Mouse (Mus musculus) mouse embryonic stem cell (cell line): ENCODE measurements around the gene Mapt.
"Not testable (repeated sequence)": the region's sequence is repeated elsewhere in the genome, so short reads cannot be mapped to it uniquely, and the experiment has no call there.

Experiments
- in situ Hi-C, 2 experiments: fragments of 300-500 bp; cut with MboI; formaldehyde crosslinking; loops; 1 replicate in 1 of 2; 3 replicates in 1 of 2; pipeline ENCODE4 v1.14.3; 2019 to 2020; ENCODE audit warnings: low sequenced_read_pairs in 2 of 2, low pct_unique_long_range_greater_than_20kb in 1 of 2, mixed read lengths in 1 of 2; ENCODE audit not compliant: unreplicated experiment in 1 of 2

The Mapt gene

DNA sequence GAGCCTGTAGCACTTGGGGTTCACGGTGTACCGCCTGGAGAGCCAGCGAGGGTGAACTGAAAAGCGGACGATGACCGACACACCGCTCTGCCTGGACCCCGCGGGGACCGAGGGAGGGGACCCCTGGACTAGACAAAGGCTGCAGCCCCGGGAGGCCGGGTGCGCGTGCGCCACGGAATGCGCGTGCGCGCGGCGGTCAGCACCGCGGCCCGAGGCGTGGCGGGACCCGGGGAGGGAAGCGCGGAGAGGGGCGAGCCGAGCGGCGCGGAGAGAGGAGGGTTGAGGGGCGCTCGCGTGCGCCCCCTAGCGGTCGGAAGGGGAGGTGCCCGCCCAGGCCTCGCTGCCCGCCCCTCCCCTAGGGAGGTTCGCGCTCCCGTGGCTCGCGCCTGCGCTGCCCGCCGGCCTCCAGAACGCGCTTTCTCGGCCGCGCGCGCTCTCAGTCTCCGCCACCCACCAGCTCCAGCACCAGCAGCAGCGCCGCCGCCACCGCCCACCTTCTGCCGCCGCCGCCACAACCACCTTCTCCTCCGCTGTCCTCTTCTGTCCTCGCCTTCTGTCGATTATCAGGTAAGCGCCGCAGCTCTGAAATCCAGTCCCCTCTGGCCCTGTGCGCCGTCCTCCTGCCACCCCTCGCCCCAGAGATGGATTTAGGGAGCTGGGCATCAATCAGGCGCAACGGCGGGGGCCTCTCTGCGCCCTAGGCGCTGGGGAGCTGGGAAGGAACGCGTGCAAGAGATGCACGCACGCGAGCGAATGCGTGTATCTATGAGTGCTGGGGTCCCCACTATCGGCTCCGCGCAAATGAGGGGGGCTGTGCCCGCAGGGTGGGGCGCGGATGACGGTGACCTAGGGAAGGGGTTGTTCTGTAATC is at the start of gene Mapt:
Gene Mapt, plus strand, starts transcription at position 350 of the 871 bp plus-strand sequence.
- in situ Hi-C loops, result no loop called here

DNA sequence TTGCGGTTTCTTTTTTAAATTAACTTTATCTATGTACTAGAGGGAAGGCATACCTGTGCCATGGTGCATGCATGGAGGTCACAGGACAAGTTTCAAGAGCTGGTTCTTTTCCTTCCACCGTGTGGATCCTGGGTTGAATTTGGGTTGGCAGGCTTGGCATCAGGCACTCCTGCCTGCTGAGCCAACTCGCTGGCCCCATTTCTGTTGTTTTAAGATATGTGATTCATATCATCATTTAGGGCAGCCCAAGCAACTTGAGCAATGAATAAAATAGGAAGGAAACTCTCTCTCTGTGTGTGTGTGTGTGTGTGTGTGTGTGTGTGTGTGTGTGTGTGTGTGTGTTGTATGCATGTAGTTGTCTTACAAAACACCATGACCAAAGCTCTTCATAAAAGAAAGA is 49.0 kb upstream of the Mapt start:
- in situ Hi-C loops, result no loop called here

DNA sequence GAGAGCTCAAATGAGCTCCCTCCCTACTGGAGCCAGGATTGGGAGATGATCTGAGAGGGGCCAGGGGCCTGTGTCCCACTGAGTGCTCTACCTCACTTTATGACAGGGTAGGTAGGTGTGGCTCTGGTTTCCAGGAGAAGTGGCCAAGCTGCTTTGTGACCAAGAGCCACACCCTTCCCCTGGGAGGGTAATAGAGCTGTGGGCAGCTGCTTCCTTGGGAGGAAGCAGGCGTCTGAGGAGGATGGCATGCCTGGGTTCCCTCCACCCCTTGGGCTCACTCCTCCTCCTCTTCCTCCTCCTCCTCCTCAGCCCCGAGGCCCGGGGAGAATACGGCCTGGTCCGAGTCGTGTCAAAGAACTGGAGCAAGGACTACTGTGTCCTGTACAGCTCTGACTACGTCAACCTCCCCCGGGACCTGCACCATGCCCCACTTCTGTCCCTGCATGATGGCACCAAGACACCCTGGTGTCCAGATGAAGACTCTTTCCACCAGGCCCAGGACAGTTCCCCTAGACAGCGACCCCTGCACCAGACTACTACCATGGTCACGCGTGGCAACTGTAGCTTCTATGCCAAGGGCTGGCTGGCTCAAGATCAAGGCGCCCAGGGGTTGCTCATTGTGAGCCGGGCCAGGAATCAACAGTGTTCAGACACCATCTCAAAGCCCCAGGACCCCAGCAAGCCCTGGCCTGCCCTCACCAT is 44.9 kb upstream of the Mapt start, which contains the start of gene Sppl2c:
Gene Sppl2c, plus strand, starts transcription at position 193 of the 702 bp plus-strand sequence.
- in situ Hi-C loops, result loop anchor here in 1 of 2 experiments (5.0 kb wide), 1 partner anchor 194 kb away; no protein-coding TSS in a partner anchor

DNA sequence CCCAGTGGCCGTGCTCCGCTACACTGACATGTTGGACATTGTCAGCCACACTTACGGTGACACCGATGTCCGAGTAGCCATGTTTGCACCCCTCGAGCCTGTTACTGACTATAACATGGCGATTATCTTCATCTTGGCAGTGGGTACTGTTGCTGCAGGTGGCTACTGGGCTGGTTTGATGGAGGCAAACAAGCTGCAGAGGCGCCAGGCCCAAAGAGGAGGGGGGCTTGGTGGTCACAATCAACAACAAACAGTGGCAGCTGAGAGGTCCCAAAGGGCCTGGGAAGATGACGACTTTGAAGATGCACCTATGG is 44.4 kb upstream of the Mapt start:
- in situ Hi-C loops, result loop anchor here in 1 of 2 experiments (5.0 kb wide), 1 partner anchor 194 kb away; no protein-coding TSS in a partner anchor

DNA sequence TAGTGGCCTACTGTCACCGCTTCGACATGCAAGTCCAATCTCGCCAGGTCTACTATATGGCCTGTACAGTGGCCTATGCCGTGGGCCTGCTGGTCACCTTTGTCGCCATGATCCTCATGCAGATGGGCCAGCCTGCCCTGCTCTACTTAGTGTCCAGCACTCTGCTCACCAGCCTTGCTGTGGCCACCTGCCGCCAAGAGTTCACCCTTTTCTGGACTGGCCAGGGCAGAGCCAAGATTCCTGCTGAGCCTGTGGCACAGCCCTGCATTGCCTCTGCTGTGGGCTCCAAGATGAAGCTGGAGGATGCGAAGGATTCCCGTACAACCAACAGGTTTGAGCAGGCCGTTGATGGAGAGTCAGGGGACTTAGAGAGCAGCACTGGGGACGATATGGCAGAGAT is 43.4 kb upstream of the Mapt start:
- in situ Hi-C loops, result loop anchor here in 1 of 2 experiments (5.0 kb wide), 1 partner anchor 195 kb away; no protein-coding TSS in a partner anchor

DNA sequence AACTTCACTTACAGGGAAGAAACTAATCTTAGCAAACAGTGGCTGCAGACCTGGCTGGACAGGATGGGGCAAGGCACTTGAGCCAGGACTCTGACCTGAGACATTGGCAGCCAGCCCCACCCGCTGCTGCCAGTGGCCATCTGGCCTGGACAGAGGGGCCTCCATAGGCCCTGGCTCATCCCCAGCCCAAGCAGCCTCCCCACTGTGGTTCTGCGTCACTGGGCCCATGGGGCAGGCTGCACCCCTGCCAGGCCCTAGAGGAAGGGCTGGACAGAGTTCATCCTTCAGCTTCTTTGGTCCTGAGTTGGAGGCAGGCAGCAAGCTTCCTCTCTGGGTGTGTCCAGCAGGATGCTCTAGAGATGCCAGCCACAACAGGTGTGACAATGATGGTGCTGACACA is 41.2 kb upstream of the Mapt start:
- in situ Hi-C loops, result loop anchor here in 1 of 2 experiments (10.0 kb wide), 1 partner anchor 195 kb away; no protein-coding TSS in a partner anchor

DNA sequence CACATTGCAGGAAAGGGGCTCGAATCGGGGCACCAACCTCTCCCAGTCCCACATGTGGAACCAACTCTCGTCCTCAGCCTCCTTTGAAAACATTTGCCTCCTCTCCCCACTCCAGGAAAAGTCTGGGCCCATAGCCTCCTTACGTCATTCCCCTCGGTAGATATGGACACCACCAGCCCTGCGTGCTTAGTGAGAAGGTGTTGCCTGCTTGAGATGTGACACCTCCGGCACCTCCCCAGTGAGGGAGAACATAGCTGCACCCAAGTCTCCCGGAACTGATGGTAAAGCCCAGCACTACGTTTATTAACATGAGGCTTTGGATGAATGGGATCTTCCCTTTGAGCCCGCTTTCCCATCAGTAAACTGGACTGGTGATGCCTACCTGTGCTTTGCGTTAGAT is 35.8 kb upstream of the Mapt start:
- in situ Hi-C loops, result loop anchor here in 1 of 2 experiments (10.0 kb wide), 1 partner anchor 201 kb away; no protein-coding TSS in a partner anchor

DNA sequence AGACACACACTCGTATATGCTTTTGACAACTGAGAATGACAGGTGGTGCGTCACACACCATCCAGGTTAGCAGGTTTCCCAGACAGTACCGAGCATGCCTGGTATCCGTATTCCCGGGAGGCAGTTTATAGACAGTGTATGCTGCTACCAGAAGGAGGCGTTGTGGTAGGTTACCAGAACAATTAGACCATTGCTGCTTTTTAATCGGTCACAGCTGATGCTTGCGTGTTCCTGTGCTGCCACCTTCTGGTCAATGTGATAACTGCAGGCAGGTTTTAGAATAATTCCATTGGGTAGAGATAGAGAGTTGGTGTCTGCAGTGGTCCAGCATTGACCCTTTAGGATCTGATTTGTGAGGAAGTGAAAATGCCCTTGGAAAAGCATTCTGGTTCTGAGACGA is 35.4 kb upstream of the Mapt start:
- in situ Hi-C loops, result loop anchor here in 1 of 2 experiments (10.0 kb wide), 1 partner anchor 201 kb away; no protein-coding TSS in a partner anchor

DNA sequence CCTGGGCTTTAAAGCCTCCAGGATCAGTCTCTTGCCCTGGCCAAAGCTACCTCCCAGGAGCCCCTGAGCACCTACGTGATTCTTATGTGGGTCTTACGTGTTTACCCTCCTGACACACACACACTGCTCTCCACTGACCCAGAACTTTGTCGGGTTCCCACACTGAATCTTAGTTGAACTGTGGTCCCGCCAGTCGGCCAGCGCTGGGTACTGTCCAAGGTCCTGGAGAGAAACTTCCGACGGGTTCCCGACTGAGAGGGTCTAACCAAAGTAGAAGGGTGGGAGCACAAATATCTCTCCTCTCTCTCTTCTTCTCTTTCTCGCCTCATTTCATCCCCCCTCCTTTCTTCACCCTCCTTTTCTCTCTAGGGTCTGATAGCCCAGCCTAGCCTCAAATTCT is 33.3 kb upstream of the Mapt start:
- in situ Hi-C loops, result loop anchor here in 1 of 2 experiments (10.0 kb wide), 1 partner anchor 203 kb away; no protein-coding TSS in a partner anchor

DNA sequence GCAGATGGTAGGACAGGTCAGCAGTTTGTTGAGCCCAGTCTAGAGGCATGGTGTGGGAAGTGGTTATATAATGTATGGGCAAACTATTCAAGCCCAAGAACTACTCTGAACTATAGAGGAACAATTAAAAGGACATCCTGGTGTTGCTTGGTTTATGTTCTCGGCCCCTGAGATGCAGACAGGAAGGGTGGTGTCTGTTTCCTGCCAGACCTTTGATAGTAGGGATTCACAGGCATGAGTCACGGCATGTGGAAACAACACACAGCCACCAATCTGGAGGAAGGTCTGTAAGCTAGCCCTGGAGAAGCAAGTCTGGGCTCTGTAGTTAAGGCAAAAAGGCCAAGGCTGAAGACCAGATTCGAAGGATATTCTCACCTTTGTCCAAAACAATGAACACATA is 27.9 kb upstream of the Mapt start:
- in situ Hi-C loops, result no loop called here

DNA sequence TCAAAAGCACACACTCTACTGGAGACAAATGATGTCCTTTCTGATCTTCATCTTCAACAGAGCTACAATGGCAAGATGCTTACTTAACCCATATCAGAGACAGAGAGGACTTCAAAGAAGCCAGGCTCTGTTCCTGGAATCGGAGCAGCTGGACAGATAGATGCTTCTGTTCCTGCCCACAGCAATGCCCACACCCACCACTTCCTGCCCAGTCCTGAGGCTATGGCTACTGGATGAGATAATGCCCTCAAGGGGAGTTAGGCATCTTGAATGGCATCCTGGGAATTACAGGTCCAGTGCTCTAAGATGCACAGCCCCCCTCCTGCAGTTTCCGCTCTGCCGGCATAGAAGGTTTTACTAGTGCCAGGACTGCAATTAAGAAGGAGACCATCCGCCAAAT is 24.6 kb upstream of the Mapt start:
- in situ Hi-C loops, result no loop called here

DNA sequence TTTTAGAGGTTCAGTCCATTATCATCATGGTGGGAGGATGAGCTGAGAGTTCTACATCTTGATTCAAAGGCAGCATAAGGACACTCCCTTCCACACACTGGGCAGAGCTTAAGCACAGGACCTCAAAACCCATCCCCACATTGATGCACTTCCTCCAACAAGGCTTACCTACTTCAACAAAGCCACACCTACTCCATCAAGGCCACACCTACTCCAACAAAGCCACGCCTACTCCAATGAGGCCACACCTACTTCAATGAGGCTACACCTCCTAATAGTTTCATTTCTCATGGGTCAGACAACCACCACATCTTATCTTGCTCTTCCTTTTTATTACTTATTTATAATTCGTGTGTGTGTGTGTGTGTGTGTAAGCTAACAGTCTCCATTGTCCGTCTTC is 22.1 kb upstream of the Mapt start:
- in situ Hi-C loops, result no loop called here

DNA sequence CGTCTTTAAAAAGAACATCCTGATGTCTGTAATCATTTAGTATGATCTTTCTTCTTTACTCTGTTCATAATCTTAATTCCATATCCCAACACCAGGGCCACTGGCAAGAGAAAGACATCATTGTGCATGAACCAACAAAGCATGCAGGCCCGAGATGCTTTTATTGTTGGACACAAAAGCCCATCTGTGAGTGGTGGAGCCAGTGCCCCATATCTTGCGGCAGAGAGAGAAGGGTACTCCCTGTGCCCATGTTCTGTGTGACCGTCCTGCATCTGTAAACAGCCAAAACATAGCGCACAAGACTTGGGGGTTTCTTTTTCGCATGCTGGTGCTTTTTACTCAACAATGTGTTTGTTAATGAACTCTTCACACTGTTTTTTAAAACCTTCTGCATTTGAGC is 19.9 kb upstream of the Mapt start:
- in situ Hi-C loops, result no loop called here

DNA sequence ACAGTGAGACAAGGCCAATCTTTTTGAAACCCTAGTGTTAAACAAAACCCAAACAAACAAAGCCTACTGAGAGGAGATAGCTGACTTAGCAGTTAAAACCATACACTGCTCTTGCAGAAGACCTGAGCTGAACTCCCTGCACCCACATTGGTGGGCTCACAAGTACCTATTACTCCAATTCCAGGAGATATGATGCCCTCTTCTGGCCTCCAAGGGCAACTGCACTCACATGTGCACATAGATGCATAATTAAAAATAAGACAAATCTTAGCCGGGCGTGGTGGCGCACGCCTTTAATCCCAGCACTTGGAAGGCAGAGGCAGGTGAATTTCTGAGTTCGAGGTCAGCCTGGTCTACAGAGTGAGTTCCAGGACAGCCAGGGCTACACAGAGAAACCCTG is 17.1 kb upstream of the Mapt start:
- in situ Hi-C loops, result not testable (repeated sequence)

DNA sequence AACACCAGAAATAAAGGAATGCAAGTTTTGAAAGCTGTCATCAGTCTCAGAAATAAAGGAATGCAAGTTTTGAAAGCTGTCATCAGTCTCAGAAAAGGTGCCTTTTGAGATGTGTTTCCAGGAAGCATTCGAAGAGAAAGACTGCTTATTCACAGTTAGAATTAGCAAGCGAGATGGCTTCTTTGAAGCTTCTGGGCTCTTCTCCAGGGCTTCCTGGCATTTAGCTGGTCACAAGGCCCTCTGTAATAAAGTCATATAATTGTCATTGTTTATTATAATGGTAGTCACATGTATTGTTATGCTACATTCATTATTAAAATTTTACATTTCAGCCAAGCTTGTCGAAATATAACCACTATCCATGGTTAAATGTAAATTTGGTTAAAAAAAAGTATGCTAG is 13.1 kb upstream of the Mapt start:
- in situ Hi-C loops, result no loop called here

DNA sequence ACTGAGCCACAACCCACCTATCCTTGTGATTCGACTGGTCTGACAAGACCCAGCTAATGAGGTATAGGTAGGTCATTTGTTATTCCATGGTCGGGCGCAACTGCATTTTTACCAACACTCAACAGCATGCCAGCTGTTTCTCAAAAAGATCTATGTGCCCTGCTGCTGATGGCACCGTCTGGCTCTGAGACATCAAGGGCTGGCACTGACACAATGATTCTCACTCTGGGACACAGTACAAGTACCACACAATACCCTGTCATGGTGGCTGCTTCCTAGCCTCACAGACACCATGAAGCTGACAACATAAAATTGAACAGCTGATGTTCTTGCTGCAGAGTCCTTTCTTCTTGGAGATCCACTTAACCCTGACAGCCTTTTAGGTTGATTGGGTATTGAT is 10.9 kb upstream of the Mapt start:
- in situ Hi-C loops, result no loop called here

DNA sequence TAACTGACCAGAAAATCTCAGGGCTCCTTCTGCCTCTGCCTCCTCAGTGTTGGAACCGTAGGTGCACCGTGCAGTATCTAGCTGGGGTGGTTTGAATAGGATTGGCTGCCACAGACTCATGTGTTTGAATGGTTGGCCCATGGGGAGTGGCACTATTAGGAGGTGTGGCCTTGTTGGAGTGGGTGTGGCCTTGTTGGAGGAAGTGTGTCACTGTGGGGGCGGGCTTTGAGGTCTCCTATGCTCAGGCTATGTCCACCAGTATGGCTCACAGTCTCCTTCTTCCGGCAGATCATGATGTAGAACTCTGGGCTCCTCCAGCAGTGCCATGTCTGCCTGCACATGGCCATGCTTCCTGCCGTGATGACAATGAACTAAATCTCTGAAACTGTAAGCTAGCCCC is 9.4 kb upstream of the Mapt start:
- in situ Hi-C loops, result no loop called here

DNA sequence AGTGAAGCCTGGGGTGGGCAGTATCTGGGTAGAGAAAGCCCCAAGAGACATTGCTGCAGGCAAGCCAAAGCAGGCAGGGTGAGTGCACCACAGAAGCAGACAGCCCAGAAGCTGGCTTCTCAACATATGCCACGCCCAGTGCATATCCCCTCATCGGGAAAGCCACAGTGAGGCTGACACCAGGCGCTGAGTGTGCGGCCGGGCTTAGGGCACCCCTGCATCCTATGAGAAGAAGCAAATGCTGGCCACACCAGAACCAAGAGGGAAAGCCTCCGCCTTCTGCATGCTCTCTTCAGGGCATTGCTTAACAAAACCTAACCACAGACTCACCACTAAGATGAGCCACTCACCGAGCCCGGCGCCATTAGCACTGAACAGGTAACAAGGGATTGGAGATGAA is 7.9 kb upstream of the Mapt start:
- in situ Hi-C loops, result no loop called here

DNA sequence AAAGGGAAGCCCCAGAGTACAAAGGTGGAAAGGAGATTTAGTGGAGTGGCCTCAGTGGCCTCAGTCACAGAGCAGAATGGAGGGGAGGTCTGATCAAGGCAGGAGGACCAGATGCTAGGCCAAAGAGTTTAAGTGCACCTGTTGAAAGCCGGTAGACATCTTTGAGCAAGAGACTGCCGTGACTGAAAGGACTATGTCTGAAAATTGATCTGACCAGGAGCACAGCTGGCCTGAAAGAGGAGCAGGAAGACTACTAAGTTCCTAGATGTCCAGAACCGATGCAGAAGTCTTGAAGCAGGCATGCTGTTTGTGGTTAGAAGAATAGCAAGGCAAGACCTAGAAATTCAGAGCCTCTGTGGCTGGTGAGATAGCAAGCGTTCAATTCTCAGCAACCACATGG is 1.8 kb upstream of the Mapt start:
- in situ Hi-C loops, result no loop called here
